Mouse (Mus musculus) olfactory bulb, adult 2 months (tissue): Measurements from ENCODE around the gene Igdcc3.

Experiments
- CTCF ChIP-seq: fragments of 200-500 bp; IDR thresholded peaks from 2 replicates; pipeline ENCODE4 v1.5.1; 2012; ENCODE audit warnings: low read depth, mild to moderate bottlenecking, low read length, moderate library complexity; ENCODE audit not compliant: insufficient read depth
- POLR2A ChIP-seq: fragments of 200-500 bp; IDR thresholded peaks from 2 replicates; pipeline ENCODE4 v1.6.1; 2012; ENCODE audit warnings: mild to moderate bottlenecking, low read depth, low read length, moderate library complexity; ENCODE audit not compliant: insufficient read depth

DNA sequence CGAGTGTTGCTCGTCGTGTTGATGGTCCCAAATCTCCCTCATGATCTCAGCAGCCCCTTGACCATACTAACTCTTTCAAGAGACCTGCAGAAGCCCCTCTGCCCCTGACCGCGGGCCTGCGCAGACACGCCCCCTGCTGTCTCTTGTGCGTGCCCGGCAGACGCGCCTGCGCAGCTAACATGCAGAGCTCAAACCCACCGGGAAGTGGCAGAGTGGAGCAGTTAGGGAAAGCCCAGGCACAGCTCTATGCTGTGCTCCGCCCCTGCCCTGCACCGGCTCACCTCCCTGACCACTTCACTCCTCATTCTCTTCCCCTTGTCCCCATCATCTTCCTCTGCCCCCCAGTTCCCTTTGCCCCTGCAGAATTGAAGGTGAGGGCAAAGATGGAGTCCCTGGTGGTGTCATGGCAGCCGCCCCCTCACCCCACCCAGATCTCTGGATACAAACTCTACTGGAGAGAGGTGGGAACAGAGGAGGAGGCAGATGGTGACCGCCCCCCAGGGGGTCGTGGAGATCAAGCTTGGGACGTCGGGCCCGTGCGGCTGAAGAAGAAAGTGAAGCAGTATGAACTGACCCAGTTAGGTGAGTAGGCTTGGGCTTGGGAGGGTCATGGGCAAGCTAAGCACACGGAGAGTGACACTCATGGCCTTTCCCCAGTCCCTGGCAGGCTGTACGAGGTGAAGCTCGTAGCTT, 12.7 kb upstream of the Igdcc3 start:
- TF ChIP-seq CTCF, result no peak
- no peak for TF ChIP-seq POLR2A
